Mouse (Mus musculus) right cerebral cortex, postnatal 36 days (tissue): ENCODE results near the gene Naxe.

Experiments
- DNase-seq, 2 experiments: peaks; one replicate each; pipeline ENCODE4 v3.0.0; 2022; ENCODE audit warnings: low spot score in 2 of 2, mixed read lengths in 1 of 2

Naxe gene

DNA sequence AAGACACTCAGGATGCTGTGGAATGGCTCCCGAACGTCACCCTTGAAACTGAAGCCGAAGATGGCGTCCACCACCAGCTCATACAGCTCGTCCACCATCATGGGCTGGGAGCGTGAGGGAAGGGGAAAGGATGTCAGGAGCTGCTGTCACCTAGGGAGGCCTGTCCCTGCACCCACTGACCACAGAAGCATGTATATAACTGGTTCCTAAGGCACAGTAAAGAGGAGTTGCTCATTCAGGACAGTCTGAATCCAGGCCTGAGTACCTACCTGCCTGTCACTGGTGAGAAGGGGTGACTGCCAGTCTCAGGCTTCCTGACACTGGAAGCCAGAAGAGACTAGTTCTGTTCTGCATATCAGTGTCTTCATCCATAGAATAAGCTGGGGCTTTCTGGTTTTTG lies 1.3 kb downstream of the Naxe start:
- DNase-seq = no peak

DNA sequence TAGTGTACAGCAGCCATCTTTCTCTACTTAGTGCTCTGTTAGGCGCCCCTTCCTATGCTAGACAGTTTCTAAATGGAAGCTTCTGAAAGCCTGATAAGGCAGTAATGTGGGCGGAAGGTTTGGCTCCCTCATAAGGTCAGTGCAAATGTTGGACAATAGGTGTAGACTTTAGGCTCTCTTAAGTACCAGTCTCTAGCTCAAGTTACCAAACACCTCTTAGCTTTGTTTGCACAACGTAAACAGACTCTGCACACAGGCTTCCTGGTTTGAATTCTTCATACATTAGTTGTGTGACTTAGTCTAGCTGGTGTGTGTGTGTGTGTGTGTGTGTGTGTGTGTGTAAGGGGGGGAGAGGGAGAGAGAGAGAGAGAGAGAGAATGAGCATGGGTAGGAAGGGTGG lies 8.8 kb downstream of the Naxe start:
- DNase-seq = no peak

DNA sequence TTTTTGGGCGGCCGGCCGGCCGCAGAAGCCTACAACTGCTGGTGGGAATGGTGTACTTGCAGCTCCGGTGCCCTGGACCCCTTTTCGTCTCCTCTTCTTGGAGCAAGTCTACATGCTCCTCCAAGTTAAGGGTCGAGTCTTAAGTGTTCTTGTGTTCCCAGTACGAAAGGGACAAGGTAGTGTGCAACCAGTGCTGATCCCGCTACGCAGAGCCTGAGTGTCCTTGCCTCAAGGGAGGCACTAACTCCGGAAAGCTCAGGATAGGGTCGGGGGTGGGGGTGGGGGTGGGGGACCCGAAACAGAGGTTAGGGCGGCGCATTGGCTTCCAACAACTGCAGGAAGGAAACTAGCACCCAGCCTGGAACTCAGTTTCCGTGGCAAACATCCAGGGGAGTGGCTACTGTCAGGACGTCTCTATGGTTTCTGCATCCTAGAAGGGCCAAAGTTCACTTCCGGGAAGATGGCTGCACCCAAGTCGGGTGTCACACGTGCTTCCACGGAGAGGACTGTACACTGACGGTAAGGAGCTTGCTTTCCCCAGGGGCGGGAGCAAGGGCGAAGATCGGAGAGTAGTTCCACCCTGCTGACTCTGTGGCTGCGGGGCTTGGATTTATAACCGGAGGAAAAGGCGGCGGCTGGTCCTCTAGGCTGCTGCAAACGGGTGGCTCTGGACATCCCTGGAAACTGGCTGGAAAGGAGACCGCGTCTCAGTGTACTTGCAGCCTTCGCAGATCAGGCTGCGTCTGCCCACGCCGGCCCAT lies 15.5 kb downstream of the Naxe start, which contains the start of gene Gpatch4:
TSS of gene Gpatch4 (plus strand) at position 448 of the 761 bp plus-strand sequence.
- peak; percentile 75 to 86 for DNase-seq

DNA sequence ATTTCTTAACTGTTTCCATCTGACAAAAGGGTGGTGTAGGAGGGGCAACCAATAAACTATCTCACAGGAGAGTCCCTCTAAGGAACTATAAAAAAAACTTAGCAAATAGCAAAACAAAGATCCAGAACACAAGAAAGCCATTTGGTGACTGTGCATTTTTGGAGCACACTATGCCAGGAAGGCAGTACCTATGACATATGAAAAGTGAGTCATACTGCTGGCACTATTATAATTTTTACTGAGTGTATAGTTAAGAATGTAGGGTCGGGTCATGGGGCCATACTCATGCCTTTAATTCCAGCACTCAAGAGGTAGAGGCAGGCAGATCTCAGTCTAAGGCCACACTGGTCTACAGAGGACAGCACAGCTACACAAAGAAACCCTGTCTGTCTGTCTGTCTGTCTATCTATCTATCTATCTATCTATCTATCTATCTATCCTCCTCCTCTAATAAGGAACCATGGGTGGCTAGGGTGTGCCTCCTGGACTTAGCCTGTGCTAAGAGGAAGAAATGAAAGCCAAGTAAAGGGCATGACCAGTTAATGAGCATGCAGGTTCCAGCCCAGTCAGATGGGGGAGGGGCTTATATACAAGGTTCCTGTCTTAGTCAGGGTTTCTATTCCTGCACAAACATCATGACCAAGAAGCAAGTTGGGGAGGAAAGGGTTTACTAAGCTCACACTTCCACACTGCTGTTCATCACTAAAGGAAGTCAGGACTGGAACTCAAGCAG lies 22.6 kb downstream of the Naxe start:
- no peak for DNase-seq

DNA sequence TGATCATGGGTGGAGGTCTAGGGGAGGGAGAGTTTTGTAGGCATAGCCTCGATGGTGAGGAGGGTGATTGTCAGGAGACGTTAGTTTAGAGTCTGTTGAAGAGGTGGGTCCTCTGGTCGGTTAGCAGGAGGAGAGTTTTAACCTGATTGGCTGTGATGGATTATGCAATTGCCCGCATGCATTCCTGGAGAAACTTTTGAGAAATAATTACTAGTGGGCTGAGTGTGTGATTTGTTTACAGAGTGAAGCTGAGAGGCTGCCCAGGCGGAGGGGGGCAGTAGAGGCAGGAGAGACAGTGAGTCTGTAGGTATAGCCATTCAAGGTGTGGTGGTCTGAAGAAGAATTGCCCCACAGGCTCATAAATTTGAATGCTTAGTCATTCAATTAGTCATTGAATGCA lies 24.8 kb downstream of the Naxe start:
- DNase-seq = no peak

DNA sequence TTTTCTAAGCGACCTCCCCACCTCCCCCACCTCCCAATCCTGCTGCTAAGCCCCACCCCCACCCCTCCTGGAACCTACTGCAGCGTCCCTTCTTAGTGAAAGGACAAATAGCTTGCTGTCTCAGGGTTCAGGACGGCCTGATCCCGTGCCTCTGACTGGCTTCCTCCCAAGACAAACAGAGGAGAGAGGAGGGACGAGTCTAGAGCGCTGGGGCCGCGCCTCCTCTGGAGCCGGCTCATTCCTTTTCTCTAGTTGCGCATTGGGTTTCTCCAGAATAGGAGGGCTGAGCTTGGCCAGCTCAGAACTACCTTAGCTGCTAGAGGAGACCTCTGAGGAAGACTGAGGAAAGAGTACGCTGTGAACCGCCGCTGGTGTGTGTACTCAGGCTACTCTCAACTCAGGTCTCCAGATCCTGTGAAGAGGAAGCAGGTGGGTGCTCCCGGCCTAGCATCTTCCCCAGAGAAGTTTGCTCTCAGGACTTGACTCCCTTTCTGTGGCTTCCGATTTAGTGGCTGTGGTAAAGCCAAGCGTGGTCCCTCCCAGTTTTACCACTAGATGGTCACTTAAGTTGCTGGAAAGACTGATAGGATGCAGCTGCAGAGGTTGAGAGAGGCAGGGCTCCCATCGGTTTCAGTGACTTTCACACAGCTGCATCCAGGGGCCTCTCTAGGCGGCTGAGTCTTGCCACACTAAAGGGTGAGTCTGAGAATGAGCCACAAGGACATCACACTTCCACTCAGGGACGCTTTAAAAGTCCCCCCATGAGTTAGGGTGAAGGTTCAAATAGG lies 27.5 kb downstream of the Naxe start:
- DNase-seq = peak; percentile 14 to 35

DNA sequence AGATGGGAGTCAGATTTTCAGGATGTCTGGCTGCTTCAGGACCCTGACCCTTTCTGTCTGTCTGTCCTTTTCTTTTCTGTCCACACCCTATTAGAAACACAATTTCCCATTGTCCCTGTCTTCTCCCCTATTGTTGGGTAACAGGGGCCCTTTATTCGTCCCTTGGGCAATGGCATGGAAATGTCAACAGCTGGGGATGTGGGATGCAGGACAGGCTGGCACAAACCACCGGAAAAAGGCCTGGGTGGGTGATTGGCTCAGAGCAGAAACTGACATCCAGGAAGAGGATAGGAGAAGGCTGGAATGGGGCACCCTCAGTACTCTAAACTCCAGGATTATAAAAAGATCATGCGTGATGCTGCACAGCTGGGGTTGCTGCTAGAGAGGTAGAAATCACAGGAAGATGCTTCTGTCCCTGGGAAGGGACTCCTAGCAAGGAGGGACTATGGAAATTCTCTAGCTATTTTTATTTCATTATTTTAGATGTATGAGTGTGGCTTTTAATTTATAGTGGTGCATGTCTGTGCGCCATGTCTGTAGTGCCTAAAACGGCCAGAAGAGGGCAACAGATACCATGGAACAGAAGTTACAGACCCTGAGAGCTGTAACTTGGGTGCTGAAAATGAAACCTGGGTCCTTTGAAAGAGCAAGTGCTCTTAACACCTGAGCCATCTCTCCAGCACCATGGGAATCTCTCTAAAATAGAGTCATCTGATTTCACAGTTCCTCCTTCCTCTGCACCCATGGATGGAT lies 30.7 kb downstream of the Naxe start, which contains the start of gene Hapln2:
TSS of gene Hapln2 (minus strand) at position 150 of the 753 bp plus-strand sequence.
- DNase-seq = no peak

DNA sequence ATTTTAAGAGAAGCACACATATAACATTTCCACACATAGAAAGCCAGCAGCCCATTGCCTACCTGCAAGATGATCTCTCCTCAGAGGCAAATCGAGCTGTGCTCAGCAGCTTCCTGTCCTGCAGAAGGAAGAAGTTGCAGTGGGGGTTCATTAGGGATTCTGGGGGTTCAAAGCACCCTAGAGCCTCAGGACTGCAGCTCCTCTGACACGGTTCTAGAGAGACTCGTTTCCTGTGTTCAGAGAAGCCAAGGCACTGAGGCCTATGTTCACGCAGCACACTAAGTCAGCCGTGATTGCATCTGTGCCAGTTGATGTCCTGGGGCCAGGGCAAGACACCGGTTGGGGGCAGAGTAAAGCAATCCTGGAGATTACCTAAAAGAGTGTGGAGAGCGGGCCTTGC lies 31.5 kb downstream of the Naxe start:
- DNase-seq = no peak

DNA sequence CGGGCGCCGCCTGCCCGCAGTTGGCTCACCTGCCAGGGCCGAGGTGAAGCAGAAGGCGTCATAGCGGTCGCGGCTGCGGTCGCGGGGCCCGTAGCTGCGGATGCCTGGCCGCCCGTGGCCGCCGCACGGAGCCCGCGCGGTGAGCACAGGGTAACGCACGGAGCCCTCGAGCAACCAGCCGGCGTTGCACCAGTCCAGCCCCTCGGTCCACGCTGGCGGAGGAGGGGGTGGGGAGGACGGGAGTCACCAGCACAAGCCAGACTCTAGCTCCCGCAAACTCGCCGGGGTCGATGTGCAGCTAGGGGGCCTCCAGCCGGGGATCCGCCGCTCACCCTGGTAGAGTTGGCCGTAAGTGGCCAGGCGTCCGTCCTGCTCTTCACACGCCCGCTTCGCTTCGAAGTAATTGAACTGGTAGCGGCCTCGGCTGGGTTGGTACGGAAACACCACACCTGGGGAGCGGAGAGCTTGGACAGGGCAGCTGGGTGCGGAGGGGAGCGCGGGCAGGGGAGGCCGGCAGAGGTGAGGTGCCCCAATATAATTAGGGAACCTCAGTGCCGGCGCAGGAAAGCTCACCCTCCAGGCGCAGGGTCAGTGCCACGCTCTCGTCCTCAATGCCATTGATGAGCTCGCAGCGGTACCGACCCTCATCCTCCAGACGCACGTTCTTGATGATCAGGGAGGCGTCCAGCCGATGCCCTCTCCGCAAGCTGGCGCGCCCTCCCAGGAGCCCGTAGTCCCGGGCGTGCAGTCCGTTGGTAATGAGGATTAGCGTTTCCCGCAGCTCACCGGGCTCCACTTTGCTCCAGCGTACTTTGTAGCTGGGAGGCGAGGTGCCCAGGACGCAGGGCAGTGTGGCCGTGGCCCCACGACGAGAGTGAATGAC lies 34.9 kb downstream of the Naxe start:
- DNase-seq = no peak

DNA sequence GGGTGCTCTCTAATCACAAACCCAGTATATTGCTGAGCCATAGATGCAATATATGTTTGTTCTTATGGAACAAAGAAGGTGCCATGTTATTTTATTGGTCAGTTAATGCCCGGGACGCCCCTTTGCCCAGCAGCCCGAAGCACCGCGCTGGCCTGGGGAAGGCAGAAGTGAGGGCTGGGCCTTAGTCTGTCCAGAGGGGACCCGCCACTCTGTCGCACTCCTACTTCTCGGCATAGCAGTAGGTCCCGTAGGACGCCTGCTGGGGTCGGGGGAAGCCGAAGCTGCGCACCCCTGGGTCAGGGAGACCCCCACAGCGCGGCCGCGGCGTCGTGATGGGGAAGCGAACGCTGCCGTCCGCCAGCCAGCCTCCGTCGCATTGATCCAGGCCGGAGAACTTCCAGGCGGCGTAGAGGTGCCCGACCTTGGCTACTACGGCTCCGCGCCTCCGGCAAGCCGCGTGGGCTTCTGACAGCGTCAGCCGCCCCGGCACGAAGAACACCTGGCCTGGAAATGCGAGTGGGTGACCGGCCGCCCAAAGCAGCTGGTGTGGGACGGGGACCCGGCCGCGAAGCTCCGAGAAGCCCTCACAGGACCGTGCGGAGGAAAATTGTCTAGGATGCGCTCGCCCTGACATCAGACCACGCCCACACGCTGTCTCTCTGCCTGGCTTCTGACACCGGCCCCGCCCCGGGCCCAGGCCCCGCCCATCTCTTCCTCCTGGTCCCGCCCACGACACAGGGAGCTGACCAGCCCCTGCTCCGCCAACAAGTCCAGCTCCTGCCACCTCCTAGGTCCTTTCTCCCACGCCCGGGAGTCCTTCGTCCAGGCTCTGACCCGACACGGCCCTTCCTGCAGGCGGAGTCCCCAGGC lies 35.7 kb downstream of the Naxe start:
- peak; percentile 70 to 72 for DNase-seq

DNA sequence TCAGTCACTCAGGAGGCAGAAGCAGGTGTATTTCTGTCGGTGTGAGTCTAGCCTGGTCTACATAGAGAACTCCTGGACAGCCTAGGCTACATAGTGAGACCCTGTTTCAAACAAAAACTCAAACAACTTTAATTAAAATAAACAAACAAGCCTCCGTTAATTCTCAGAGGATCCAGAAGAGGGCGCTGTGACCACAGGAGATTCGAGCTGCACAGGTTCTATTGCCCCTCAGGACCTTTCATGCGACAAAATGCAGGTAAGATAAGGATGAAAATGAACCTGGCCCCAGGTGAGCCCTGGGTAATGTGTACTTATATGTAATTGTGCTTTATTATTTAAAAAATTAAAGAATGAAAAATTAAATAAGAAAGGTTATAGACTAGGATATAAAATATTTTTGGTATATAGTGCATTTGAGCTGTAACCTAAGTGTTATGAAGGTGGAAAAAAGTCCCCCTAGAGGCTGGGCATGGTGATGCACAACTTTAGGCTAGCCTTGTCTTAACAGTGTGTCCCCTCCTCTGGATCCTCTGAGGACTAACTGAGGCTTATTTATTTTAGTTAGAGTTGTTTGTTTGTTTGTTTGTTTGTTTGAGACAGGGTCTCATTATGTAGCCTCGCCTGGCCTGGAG lies 47.5 kb downstream of the Naxe start:
- DNase-seq = no peak
